Mouse (Mus musculus) CH12.LX (cell line): Measurements from ENCODE around the gene Gm37240. TPM values are rescaled to one million over a fixed set of nuclear protein-coding genes. Genes with fewer than 3 reads are reported as not detected.

Experiments
- DNase-seq: peaks from one replicate; pipeline ENCODE4 v3.0.0-alpha.2; 2013; ENCODE audit errors: extremely low read depth
- H3K27ac ChIP-seq: 2 replicates; pipeline ENCODE4 v1.5.1; 2012; ENCODE audit warnings: low read depth, mild to moderate bottlenecking, control low read depth, moderate library complexity; ENCODE audit not compliant: insufficient read depth
- H3K27me3 ChIP-seq: replicated peaks from 2 replicates; pipeline ENCODE3; 2012; ENCODE audit warnings: inconsistent platforms
- H3K36me3 ChIP-seq, 2 experiments: replicated peaks in 1 of 2; 2 replicates each; pipeline versions ENCODE3 to v1.6.1; 2012; ENCODE audit warnings: inconsistent platforms in 1 of 2, low read length in 1 of 2, mild to moderate bottlenecking in 1 of 2, mixed read lengths in 1 of 2, moderate library complexity in 1 of 2; ENCODE audit not compliant: control insufficient read depth in 1 of 2, insufficient read depth in 1 of 2
- H3K4me1 ChIP-seq, 2 experiments: 2 replicates each; pipeline ENCODE4 v1.6.1; 2012; ENCODE audit warnings: inconsistent platforms in 1 of 2, moderate library complexity in 1 of 2; ENCODE audit not compliant: insufficient read depth in 2 of 2, control insufficient read depth in 1 of 2
- H3K4me2 ChIP-seq: 2 replicates; pipeline ENCODE4 v1.6.1; 2012; ENCODE audit warnings: low read depth, mild to moderate bottlenecking, control low read depth; ENCODE audit not compliant: poor library complexity, insufficient read depth, severe bottlenecking
- H3K4me3 ChIP-seq, 3 experiments: fragments of 150-350 bp in 1 of 3; sonication (generic) in 1 of 3; replicated peaks in 1 of 3; 2 replicates each; pipeline versions ENCODE3 to v1.5.1; 2011 to 2012; ENCODE audit warnings: low read depth in 2 of 3, low read length in 2 of 3, mild to moderate bottlenecking in 2 of 3, moderate library complexity in 2 of 3, control low read depth in 1 of 3, improper control_type of control experiment in 1 of 3, inconsistent platforms in 1 of 3, mixed read lengths in 1 of 3; ENCODE audit not compliant: poor library complexity in 1 of 3
- H3K79me2 ChIP-seq: replicated peaks from 2 replicates; pipeline ENCODE4 v1.6.1; 2012; ENCODE audit warnings: mild to moderate bottlenecking, moderate library complexity; ENCODE audit not compliant: control insufficient read depth, poor library complexity, insufficient read depth, severe bottlenecking; ENCODE audit errors: extremely low read depth
- H3K9ac ChIP-seq: 2 replicates; pipeline ENCODE4 v1.6.1; 2012; ENCODE audit warnings: low read depth, mild to moderate bottlenecking, control low read depth, moderate library complexity; ENCODE audit not compliant: insufficient read depth
- H3K9me3 ChIP-seq: replicated peaks from 2 replicates; pipeline ENCODE3; 2012; ENCODE audit warnings: low read length, inconsistent platforms, mixed read lengths
- CHD1 ChIP-seq: IDR thresholded peaks from 2 replicates; pipeline ENCODE4 v1.6.1; 2012; ENCODE audit warnings: low read depth, low read length, improper control_type of control experiment, inconsistent platforms
- CTCF ChIP-seq, 2 experiments: IDR thresholded peaks in 1 of 2; conservative IDR thresholded peaks in 1 of 2; 2 replicates each; pipeline ENCODE4 v1.5.1; 2011 to 2012; ENCODE audit warnings: low read depth in 2 of 2, low read length in 2 of 2, improper control_type of control experiment in 1 of 2, inconsistent platforms in 1 of 2, mild to moderate bottlenecking in 1 of 2, moderate library complexity in 1 of 2
- ELF1 ChIP-seq: IDR thresholded peaks from 2 replicates; pipeline ENCODE4 v1.6.1; 2014; ENCODE audit warnings: low read depth, mild to moderate bottlenecking, inconsistent platforms, low read length, improper control_type of control experiment
- EP300 ChIP-seq: IDR thresholded peaks from 2 replicates; pipeline ENCODE4 v1.6.1; 2011; ENCODE audit warnings: low read length, improper control_type of control experiment
- ETS1 ChIP-seq: conservative IDR thresholded peaks from 2 replicates; pipeline ENCODE4 v1.6.1; 2012; ENCODE audit warnings: low read depth, mild to moderate bottlenecking, inconsistent platforms, low read length, improper control_type of control experiment, moderate library complexity
- GABPA ChIP-seq: IDR thresholded peaks from 2 replicates; pipeline ENCODE4 v1.6.1; 2012; ENCODE audit warnings: low read depth, low read length, improper control_type of control experiment, inconsistent platforms; ENCODE audit not compliant: insufficient replicate concordance
- HCFC1 ChIP-seq: IDR thresholded peaks from 2 replicates; pipeline ENCODE4 v1.6.1; 2012; ENCODE audit warnings: low read depth, mild to moderate bottlenecking, inconsistent platforms, low read length, improper control_type of control experiment
- IRF4 ChIP-seq: IDR thresholded peaks from 2 replicates; pipeline ENCODE4 v1.6.1; 2014; ENCODE audit warnings: low read depth, mild to moderate bottlenecking, inconsistent platforms, low read length, improper control_type of control experiment
- JUND ChIP-seq: conservative IDR thresholded peaks from 2 replicates; pipeline ENCODE4 v1.6.1; 2011; ENCODE audit warnings: low read depth, low read length, improper control_type of control experiment
- MAFK ChIP-seq: IDR thresholded peaks from 2 replicates; pipeline ENCODE4 v1.6.1; 2011; ENCODE audit warnings: low read length, improper control_type of control experiment; ENCODE audit not compliant: insufficient replicate concordance
- MAX ChIP-seq: IDR thresholded peaks from 2 replicates; pipeline ENCODE4 v1.6.1; 2011; ENCODE audit warnings: low read length, improper control_type of control experiment
- MAZ ChIP-seq: IDR thresholded peaks from 2 replicates; pipeline ENCODE4 v1.6.1; 2012; ENCODE audit warnings: low read depth, mild to moderate bottlenecking, inconsistent platforms, low read length, improper control_type of control experiment, moderate library complexity
- MEF2A ChIP-seq: IDR thresholded peaks from 2 replicates; pipeline ENCODE4 v1.6.1; 2014; ENCODE audit warnings: low read depth, mild to moderate bottlenecking, inconsistent platforms, low read length, improper control_type of control experiment, borderline replicate concordance
- MYC ChIP-seq: IDR thresholded peaks from 2 replicates; pipeline ENCODE4 v1.6.1; 2011; ENCODE audit warnings: low read depth, mild to moderate bottlenecking, improper control_type of control experiment, low read length
- NELFE ChIP-seq: IDR thresholded peaks from 2 replicates; pipeline ENCODE4 v1.6.1; 2011; ENCODE audit warnings: low read depth, low read length, improper control_type of control experiment
- NRF1 ChIP-seq: IDR thresholded peaks from 2 replicates; pipeline ENCODE4 v1.6.1; 2014; ENCODE audit warnings: low read depth, mild to moderate bottlenecking, inconsistent platforms, low read length, improper control_type of control experiment, moderate library complexity
- PAX5 ChIP-seq: IDR thresholded peaks from 2 replicates; pipeline ENCODE4 v1.6.1; 2012; ENCODE audit warnings: low read length, inconsistent platforms, mixed read lengths
- POLR2A ChIP-seq: IDR thresholded peaks from 2 replicates; pipeline ENCODE4 v1.6.1; 2011; ENCODE audit warnings: low read depth, mild to moderate bottlenecking, improper control_type of control experiment, low read length
- POLR2AphosphoS2 ChIP-seq: IDR thresholded peaks from 2 replicates; pipeline ENCODE4 v1.6.1; 2011; ENCODE audit warnings: low read depth, low read length, improper control_type of control experiment
- RAD21 ChIP-seq: IDR thresholded peaks from 2 replicates; pipeline ENCODE4 v1.6.1; 2011; ENCODE audit warnings: low read depth, mild to moderate bottlenecking, low read length, improper control_type of control experiment, moderate library complexity
- RCOR1 ChIP-seq: conservative IDR thresholded peaks from 2 replicates; pipeline ENCODE4 v1.6.1; 2012; ENCODE audit warnings: low read depth, mild to moderate bottlenecking, inconsistent platforms, low read length, improper control_type of control experiment
- SIN3A ChIP-seq: IDR thresholded peaks from 2 replicates; pipeline ENCODE4 v1.6.1; 2012; ENCODE audit warnings: low read length, improper control_type of control experiment, inconsistent platforms
- SMC3 ChIP-seq: IDR thresholded peaks from 2 replicates; pipeline ENCODE4 v1.6.1; 2011; ENCODE audit warnings: low read depth, low read length, improper control_type of control experiment
- TBP ChIP-seq: conservative IDR thresholded peaks from 2 replicates; pipeline ENCODE4 v1.6.1; 2011; ENCODE audit warnings: low read depth, low read length, improper control_type of control experiment
- TCF12 ChIP-seq: IDR thresholded peaks from 2 replicates; pipeline ENCODE4 v1.6.1; 2014; ENCODE audit warnings: low read depth, mild to moderate bottlenecking, inconsistent platforms, low read length, improper control_type of control experiment
- UBTF ChIP-seq: IDR thresholded peaks from 2 replicates; pipeline ENCODE4 v1.6.1; 2012; ENCODE audit warnings: low read depth, mild to moderate bottlenecking, inconsistent platforms, low read length, improper control_type of control experiment, moderate library complexity
- USF2 ChIP-seq: conservative IDR thresholded peaks from 2 replicates; pipeline ENCODE4 v1.6.1; 2011; ENCODE audit warnings: low read depth, low read length, improper control_type of control experiment
- ZC3H11A ChIP-seq: IDR thresholded peaks from 2 replicates; pipeline ENCODE4 v1.6.1; 2012; ENCODE audit warnings: low read depth, mild to moderate bottlenecking, inconsistent platforms, low read length, improper control_type of control experiment
- ZMIZ1 ChIP-seq: IDR thresholded peaks from 2 replicates; pipeline ENCODE4 v1.6.1; 2012; ENCODE audit warnings: low read depth, mild to moderate bottlenecking, inconsistent platforms, low read length, improper control_type of control experiment
- ZNF384 ChIP-seq: IDR thresholded peaks from 2 replicates; pipeline ENCODE4 v1.6.1; 2012; ENCODE audit warnings: low read depth, low read length, improper control_type of control experiment, inconsistent platforms
- dilution Hi-C: fragments of 300-500 bp; cut with MboI; formaldehyde crosslinking; loops from 2 replicates; pipeline ENCODE4 v1.14.3; 2020; ENCODE audit warnings: low sequenced_read_pairs; ENCODE audit not compliant: extremely low pct_unique_long_range_greater_than_20kb, extremely low pct_ligation_motif_present
- in situ Hi-C: fragments of 300-500 bp; cut with MboI; formaldehyde crosslinking; loops from 3 replicates; pipeline ENCODE4 v1.14.3; 2019; ENCODE audit warnings: low sequenced_read_pairs, low pct_ligation_motif_present, low pct_unique_long_range_greater_than_20kb, mixed read lengths
- polyA plus RNA-seq: library from polyadenylated mRNA; unstranded; fragments of >175 nt; gene quantifications from 2 replicates; pipeline ENCODE4 v1.2.1, GENCODE M21; 2012; ENCODE audit warnings: low read depth; ENCODE audit not compliant: insufficient read length
- total RNA-seq, 2 experiments: library from RNA; depleted of rRNA; stranded (reverse); fragments of 300-350 nt in 1 of 2; fragments of >200 nt in 1 of 2; gene quantifications; 2 replicates each; pipeline ENCODE4 v1.2.3; 2012 to 2014

The Gm37240 gene
- total and polyA plus RNA-seq, 3 experiments = 0.08 to 0.19 (median 0.14) TPM

GRCm38 (mm10) chr3:84658017-84658416 is 1229.3 kb downstream of the Gm37240 start:
- dilution Hi-C loops (no loop called here), in situ Hi-C loops (loop anchor here (25.0 kb wide), 1 partner anchor 321 kb away; no protein-coding TSS in a partner anchor)
- peak overlapping the region in 2 of 3 experiments; percentile 58 to 60 for H3K4me3 ChIP-seq
- peaks cover 5 to 29% of the 10 kb centered on the region in 2 experiments for H3K36me3 ChIP-seq
- peak; percentile 69 for DNase-seq
- H3K27me3 ChIP-seq = no peaks in the 10 kb centered on the region
- H3K4me1 ChIP-seq = peaks cover 34 to 67% of the 10 kb centered on the region in 2 experiments
- peaks cover 21% of the 10 kb centered on the region for H3K79me2 ChIP-seq
- H3K4me2 ChIP-seq = peak overlapping the region; percentile 76
- H3K27ac ChIP-seq = peak overlapping the region; percentile 78
- TF ChIP-seq POLR2AphosphoS2 (no peak), RCOR1 (no peak), ZC3H11A (no peak), MAX (0 out of 2 replicates have a peak, but pooled peaks have one; percentile 15), MAFK (no peak), PAX5 (no peak), CHD1 (no peak; the same call in 1 of the 2 replicates), MEF2A (no peak), ZMIZ1 (no peak), RAD21 (peak; percentile 61), IRF4 (no peak), CTCF (conservative IDR thresholded peaks at IDR 0.05 in 1 of 2, IDR thresholded peaks at IDR 0.05 in 1 of 2; ENCODE audit: low read depth in 2 of 2, low read length in 2 of 2) (peak; percentile 30 to 64; a peak in 3 of 4 replicates), NRF1 (no peak), SMC3 (peak; percentile 57), GABPA (no peak), MYC (no peak)
- no peak overlapping the region; the same call in 1 of the 2 replicates for H3K9ac ChIP-seq
- H3K9me3 ChIP-seq = peaks cover 9% of the 10 kb centered on the region

DNA sequence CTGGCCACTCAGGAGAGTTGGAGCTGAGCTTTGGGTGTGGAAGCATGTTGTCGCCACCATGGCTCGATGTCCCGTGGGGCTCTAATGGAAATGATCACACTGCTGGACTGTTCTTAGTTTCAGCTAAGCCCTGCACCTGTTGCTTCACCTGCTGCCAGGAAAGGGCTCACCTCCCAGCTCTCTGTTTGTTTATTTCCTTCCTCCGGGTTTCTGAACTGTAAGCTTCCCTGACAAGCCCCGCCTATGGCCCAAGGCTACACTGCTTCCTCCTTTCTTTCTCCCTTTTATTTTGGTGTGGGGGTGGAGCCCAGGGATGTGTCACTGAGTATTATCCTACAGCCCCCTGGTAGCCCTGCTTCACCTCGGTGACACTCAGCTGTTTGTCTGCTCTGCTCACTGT is 1230.1 kb downstream of the Gm37240 start:
- in situ Hi-C loops = loop anchor here (25.0 kb wide), 1 partner anchor 320 kb away; no protein-coding TSS in a partner anchor
- TF ChIP-seq MEF2A (no peak), ZNF384 (no peak), IRF4 (0 out of 2 replicates have a peak, but pooled peaks have one; percentile 56), USF2 (no peak), JUND (no peak), ETS1 (peak; percentile 28; the same call in 1 of the 2 replicates), ELF1 (peak; percentile 61; the same call in 1 of the 2 replicates), TBP (0 out of 2 replicates have a peak, but pooled peaks have one; percentile 11), TCF12 (peak; percentile 90), MAZ (no peak), EP300 (peak; percentile 43), HCFC1 (no peak), SMC3 (no peak), MAX (peak; percentile 33; the same call in 1 of the 2 replicates), MYC (0 out of 2 replicates have a peak, but pooled peaks have one; percentile 10), SIN3A (peak; percentile 66; the same call in 1 of the 2 replicates), UBTF (no peak), POLR2A (peak; percentile 66), NELFE (no peak)
- H3K27me3 ChIP-seq = no peaks in the 10 kb centered on the region
- DNase-seq = peak; percentile 73
- H3K9ac ChIP-seq = peak overlapping the region; percentile 72
- peak overlapping the region; percentile 76 for H3K4me2 ChIP-seq
- dilution Hi-C loops = no loop called here
- peaks cover 9% of the 10 kb centered on the region for H3K9me3 ChIP-seq
- peak overlapping the region; percentile 78 for H3K27ac ChIP-seq
- peaks cover 5 to 21% of the 10 kb centered on the region in 2 experiments for H3K36me3 ChIP-seq
- H3K4me1 ChIP-seq = peaks cover 27 to 65% of the 10 kb centered on the region in 2 experiments
- H3K4me3 ChIP-seq = peak overlapping the region; percentile 53 to 60 (median 58)
- peaks cover 21% of the 10 kb centered on the region for H3K79me2 ChIP-seq
